Comparison of ENCODE assay signal across 8 mouse cellular contexts in genomic region chr8:124643540-124644339, GRCm38 (mm10). TPM values are rescaled to one million over a fixed set of nuclear protein-coding genes. Genes with fewer than 3 reads are reported as not detected.
DNase-seq lines count a peak whose midpoint lies in the region; ATAC-seq and TF ChIP-seq lines count a peak whose summit lies in the region.
"Had no signal": no experiment of that assay in that cellular context is flagged by ENCODE, and none has a peak within 500 bp of the region (broad histone marks: within the 10 kb centered on the region; RNA-seq: fewer than 3 reads in every experiment).

No protein-coding gene starts in this region.

- peaks cover 7% of the 10 kb centered on the region for H3K36me3 ChIP-seq in limb, embryonic 14.5 days (ENCODE audit: control insufficient read depth, insufficient read depth, low read length)

- TF ChIP-seq POLR2A in limb, embryonic 14.5 days (IDR thresholded peaks at IDR 0.05; ENCODE audit: borderline replicate concordance, extremely low read depth, insufficient read depth, insufficient read length): no peak

- WGBS in limb, embryonic 14.5 days: 30% methylated on average over 18 of the region's 18 CpGs

- peak overlapping the region; percentile 85 for H3K27ac ChIP-seq in limb, embryonic 14.5 days (replicated peaks; ENCODE audit: low read depth, low read length)
- H3K27ac ChIP-seq: macrophage had no signal

- H3K4me1 ChIP-seq in limb, embryonic 14.5 days (ENCODE audit: control insufficient read depth, insufficient read depth, low read length): peaks cover 29% of the 10 kb centered on the region

- ATAC-seq in limb, embryonic 14.5 days (ENCODE audit: low FRiP score, low read depth): peak; percentile 85

- peak; percentile 98 for DNase-seq in 3T3-L1 (ENCODE audit: low read depth, low spot score)
- peak; percentile 5 for DNase-seq in ZHBTc4 (ENCODE audit: low read depth, low spot score)
- peak; percentile 67 for DNase-seq in frontal cortex, postnatal 14 days (ENCODE audit: low spot score in 2 of 2)
- peak; percentile 61 for DNase-seq in kidney, adult 11 months
- DNase-seq in limb, embryonic 14.5 days (ENCODE audit: low spot score): peak; percentile 88
- peak; percentile 81 for DNase-seq in right cerebral cortex, adult 18-20 months
- DNase-seq in B cell, adult 2 months: no peak

- H3K27me3 ChIP-seq in limb, embryonic 14.5 days (ENCODE audit: control insufficient read depth, insufficient read depth, low read length): no peaks in the 10 kb centered on the region

- no peak overlapping the region for H3K4me3 ChIP-seq in limb, embryonic 14.5 days (replicated peaks; ENCODE audit: low read length)

- H3K9me3 ChIP-seq in limb, embryonic 14.5 days (ENCODE audit: control insufficient read depth, low read length): no peaks in the 10 kb centered on the region

- H3K4me2 ChIP-seq in limb, embryonic 14.5 days (replicated peaks; ENCODE audit: low read depth, low read length, severe bottlenecking): peak overlapping the region; percentile 13

- H3K9ac ChIP-seq in limb, embryonic 14.5 days (ENCODE audit: low read depth, low read length, severe bottlenecking): peak overlapping the region; percentile 45

RNA-seq across cellular contexts. Expression of gene 2310022B05Rik, which starts 19.4 kb away (rescaled TPM):
- polyA plus RNA-seq in limb, embryonic 14.5 days (2012; rRNA removed): 89.4 and 105 TPM in 2 replicates
- polyA plus RNA-seq in limb, embryonic 14.5 days (2014; fragmentation: Nextera tagmentation; extraction: Ambion mirVana): 50.7 and 53.9 TPM in 2 replicates

Comparison
In these comparisons a context has a peak if more than half of its experiments do, and no peak if none do; other contexts are left out.
1. DNase-seq: peak in 3T3-L1 (single experiment), ZHBTc4 (single experiment), frontal cortex, postnatal 14 days (2 of 2), kidney, adult 11 months (single experiment), limb, embryonic 14.5 days (single experiment) and right cerebral cortex, adult 18-20 months (single experiment); none in B cell, adult 2 months (0 of 2).